8 mouse cellular contexts compared by ENCODE assay signal in genomic region chrX:140457502-140457901, GRCm38 (mm10). TPM values are rescaled to one million over a fixed set of nuclear protein-coding genes. Genes with fewer than 3 reads are reported as not detected.
DNase-seq lines count a peak whose midpoint lies in the region; ATAC-seq lines count a peak whose summit lies in the region.

No protein-coding gene starts in this region.

- peak overlapping the region; percentile 53 to 60 for H3K4me3 ChIP-seq in heart, embryonic 14.5 days (ENCODE audit: control insufficient read depth in 1 of 2, insufficient read depth in 1 of 2, low read depth in 1 of 2, low read length in 2 of 2)
- H3K4me3 ChIP-seq in hindbrain, embryonic 10.5 days: peak overlapping the region; percentile 61
- peak overlapping the region; percentile 55 for H3K4me3 ChIP-seq in midbrain, embryonic 13.5 days (replicated peaks)

- no peaks in the 10 kb centered on the region for H3K9me3 ChIP-seq in heart, embryonic 14.5 days (ENCODE audit: control insufficient read depth, low read length)
- no peaks in the 10 kb centered on the region for H3K9me3 ChIP-seq in hindbrain, embryonic 10.5 days
- H3K9me3 ChIP-seq in midbrain, embryonic 13.5 days: no peaks in the 10 kb centered on the region

- H3K4me1 ChIP-seq in heart, embryonic 14.5 days (ENCODE audit: control insufficient read depth in 2 of 2, insufficient read depth in 2 of 2, low read length in 2 of 2): no peaks in the 10 kb centered on the region
- no peaks in the 10 kb centered on the region; the same call in 1 of the 2 replicates for H3K4me1 ChIP-seq in hindbrain, embryonic 10.5 days (replicated peaks)
- 0 out of 2 replicates have a peak, but pooled peaks cover 9% of the 10 kb centered on the region for H3K4me1 ChIP-seq in midbrain, embryonic 13.5 days (replicated peaks)

- H3K27me3 ChIP-seq in heart, embryonic 14.5 days (ENCODE audit: control insufficient read depth, insufficient read depth, low read length): no peaks in the 10 kb centered on the region
- H3K27me3 ChIP-seq in hindbrain, embryonic 10.5 days (ENCODE audit: insufficient read depth, poor library complexity, severe bottlenecking): peaks cover 30% of the 10 kb centered on the region
- peaks cover 17% of the 10 kb centered on the region; the same call in 1 of the 2 replicates for H3K27me3 ChIP-seq in midbrain, embryonic 13.5 days

- H3K4me2 ChIP-seq in heart, embryonic 14.5 days (ENCODE audit: low read length): peak overlapping the region; percentile 70
- H3K4me2 ChIP-seq in midbrain, embryonic 13.5 days (replicated peaks): peak overlapping the region; percentile 57

- 23% methylated on average over 12 of the region's 12 CpGs for WGBS in heart, embryonic 14.5 days
- 18% methylated on average over 12 of the region's 12 CpGs for WGBS in hindbrain, embryonic 10.5 days
- WGBS in midbrain, embryonic 13.5 days: 22% methylated on average over 12 of the region's 12 CpGs

- DNase-seq in heart, adult 9 months (ENCODE audit: low spot score in 2 of 2): no peak
- DNase-seq in MEL-GATA-1-ER (ENCODE audit: extremely low read depth, low read depth): peak; percentile 44
- DNase-seq in hindbrain, embryonic 10.5 days (ENCODE audit: low spot score): peak; percentile 4
- DNase-seq in adrenal gland, postnatal 4 days (ENCODE audit: low spot score in 2 of 2): no peak
- no peak for DNase-seq in layer of hippocampus, postnatal 25 days (ENCODE audit: extremely low spot score in 1 of 2, low spot score in 1 of 2)

- no peak overlapping the region for H3K27ac ChIP-seq in heart, embryonic 14.5 days (replicated peaks in 1 of 2; ENCODE audit: control insufficient read depth in 1 of 2, insufficient read depth in 1 of 2, low read depth in 2 of 2, low read length in 2 of 2)
- peak overlapping the region; percentile 81; the same call in 1 of the 2 replicates for H3K27ac ChIP-seq in hindbrain, embryonic 10.5 days
- H3K27ac ChIP-seq in midbrain, embryonic 13.5 days: no peak overlapping the region

- H3K36me3 ChIP-seq in heart, embryonic 14.5 days (ENCODE audit: control insufficient read depth, insufficient read depth, low read length): no peaks in the 10 kb centered on the region
- H3K36me3 ChIP-seq in hindbrain, embryonic 10.5 days: no peaks in the 10 kb centered on the region
- no peaks in the 10 kb centered on the region for H3K36me3 ChIP-seq in midbrain, embryonic 13.5 days

- no peak for ATAC-seq in heart, embryonic 14.5 days (ENCODE audit: insufficient number of reproducible peaks, insufficient read depth, low FRiP score, low read depth)
- no peak; the same call in 1 of the 2 replicates for ATAC-seq in midbrain, embryonic 13.5 days
- ATAC-seq in megakaryocyte-erythroid progenitor cell, adult 5-6 weeks (replicated peaks; ENCODE audit: low FRiP score, low TSS enrichment, poor library complexity, severe bottlenecking): no peak

- H3K9ac ChIP-seq in heart, embryonic 14.5 days (ENCODE audit: low read length): peak overlapping the region; percentile 69
- peak overlapping the region; percentile 65 for H3K9ac ChIP-seq in midbrain, embryonic 13.5 days (replicated peaks)

RNA-seq across cellular contexts. Expression of gene Prps1, which starts 1.1 kb away (rescaled TPM):
- 53.7 and 60.8 TPM in 2 replicates for polyA plus RNA-seq in heart, embryonic 14.5 days (2014; fragmentation: Nextera tagmentation; extraction: Ambion mirVana)
- polyA plus RNA-seq in hindbrain, embryonic 10.5 days (2016; fragmentation: Nextera tagmentation; extraction: Ambion mirVana): 82.8 and 83.3 TPM in 2 replicates
- polyA plus RNA-seq in midbrain, embryonic 13.5 days (2015; fragmentation: Nextera tagmentation; extraction: Ambion mirVana): 64.2 and 66.4 TPM in 2 replicates
- 10 to 100 TPM; 24.4 to 24.8 TPM for total RNA-seq in adrenal gland, postnatal 4 days (2021)
- 86.5 and 96.9 TPM in 2 replicates for total RNA-seq in megakaryocyte-erythroid progenitor cell, adult 5-6 weeks (2014; fragmentation: Nextera tagmentation)
- 98.2 and 101 TPM in 2 replicates for total RNA-seq in megakaryocyte-erythroid progenitor cell, adult 5-6 weeks (2017)
- 10 to 100 TPM; 69.6 to 71.1 TPM for total RNA-seq in layer of hippocampus, postnatal 25 days (2021)

Comparison
In these comparisons a context has a peak if more than half of its experiments do, and no peak if none do; other contexts are left out.
1. DNase-seq: peak in MEL-GATA-1-ER (single experiment) and hindbrain, embryonic 10.5 days (single experiment); none in heart, adult 9 months (0 of 2), adrenal gland, postnatal 4 days (0 of 2) and layer of hippocampus, postnatal 25 days (0 of 2).
2. Peak in every context shown above with its lines, with median percentiles within 50 percentile points of each other: H3K4me3 ChIP-seq.